Mouse (Mus musculus): ENCODE results near the gene Cmas. TPM values are rescaled to one million over a fixed set of nuclear protein-coding genes. Genes with fewer than 3 reads are reported as not detected.

Cmas gene
- polyA plus RNA-seq, 1 experiment from 2014 or later: 222 TPM

DNA sequence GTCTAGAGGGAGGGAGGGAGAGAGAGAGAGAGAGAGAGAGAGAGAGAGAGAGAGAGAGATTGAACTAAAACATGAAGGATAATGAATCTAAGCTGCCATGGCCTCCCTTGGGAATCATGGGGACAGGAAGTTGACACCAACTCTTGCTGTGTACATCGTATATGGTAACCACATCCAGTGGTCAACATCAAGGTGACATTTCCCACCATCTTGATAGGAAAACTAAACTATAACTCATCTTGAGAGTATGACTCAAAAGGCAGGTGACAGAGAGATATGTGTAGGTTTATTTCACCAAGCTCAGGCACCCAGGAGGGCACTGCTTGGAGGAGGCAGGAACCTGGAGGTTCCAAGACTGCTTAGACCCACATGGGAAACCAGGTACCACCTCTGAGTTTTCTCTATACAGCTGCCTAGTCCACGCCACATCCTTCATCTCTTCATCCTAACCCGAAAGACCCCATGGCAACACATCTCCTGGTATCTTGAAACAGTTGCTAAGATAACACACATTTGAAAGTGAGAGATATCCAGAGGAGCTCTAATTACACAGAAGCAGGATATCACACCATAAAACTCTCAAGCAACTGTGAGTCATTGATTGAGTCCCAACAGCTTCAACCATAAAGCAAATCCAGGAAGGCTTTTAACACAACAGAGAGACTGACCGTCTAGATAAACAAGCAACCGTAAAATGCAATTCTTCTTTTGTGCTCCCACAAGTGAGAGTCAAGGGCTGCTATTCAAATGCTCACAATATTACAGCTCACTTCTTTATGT, 66.7 kb downstream of the Cmas start:
- H3K36me3 ChIP-seq (replicated peaks): peaks cover 3% of the 10 kb centered on the region; the same call in 1 of the 2 replicates
- H3K9me3 ChIP-seq: no peaks in the 10 kb centered on the region
- H3K27ac ChIP-seq: no peak overlapping the region
- no peaks in the 10 kb centered on the region for H3K27me3 ChIP-seq (replicated peaks)
- 81% methylated on average over 5 of the region's 5 CpGs for WGBS
- H3K9ac ChIP-seq: no peak overlapping the region
- no peak overlapping the region for H3K4me3 ChIP-seq
- no peaks in the 10 kb centered on the region for H3K4me1 ChIP-seq
- no peak overlapping the region for H3K4me2 ChIP-seq
- no peak for ATAC-seq (replicated peaks)

Other genes with a start within 250 kb of the Cmas start
- gene Ldhb, start 248.7 kb upstream of the Cmas start, polyA plus RNA-seq (2015; fragmentation: Nextera tagmentation; extraction: Ambion mirVana): 450 and 468 TPM in 2 replicates
- 14.8 and 15.8 TPM in 2 replicates for gene Kcnj8, start 185.1 kb upstream of the Cmas start, polyA plus RNA-seq (2015; fragmentation: Nextera tagmentation; extraction: Ambion mirVana)
- gene Abcc9, start 54.4 kb upstream of the Cmas start, polyA plus RNA-seq (2015; fragmentation: Nextera tagmentation; extraction: Ambion mirVana): 3.1 and 3.6 TPM in 2 replicates
- 0.17 and 0.38 TPM in 2 replicates for gene Sult6b2, start 47.8 kb downstream of the Cmas start, polyA plus RNA-seq (2015; fragmentation: Nextera tagmentation; extraction: Ambion mirVana)
- gene St8sia1, start 207.8 kb downstream of the Cmas start, polyA plus RNA-seq (2015; fragmentation: Nextera tagmentation; extraction: Ambion mirVana): 8.8 and 9.2 TPM in 2 replicates